Mouse (Mus musculus) megakaryocyte-erythroid progenitor cell, adult 5-6 weeks (primary cell): ENCODE results near the gene Sorcs2. TPM values are rescaled to one million over a fixed set of nuclear protein-coding genes. Genes with fewer than 3 reads are reported as not detected.
"Not testable (repeated sequence)": the region's sequence is repeated elsewhere in the genome, so short reads cannot be mapped to it uniquely, and the experiment has no call there.

Experiments used
- ATAC-seq: replicated peaks from 2 replicates; pipeline ENCODE4 v1.8.0; 2016; ENCODE audit warnings: mild to moderate bottlenecking, inconsistent platforms; ENCODE audit not compliant: severe bottlenecking, poor library complexity, low FRiP score, low TSS enrichment
- total RNA-seq, 2 experiments: library from RNA; stranded (forward) in 1 of 2; stranded (reverse) in 1 of 2; fragments of 200-1000, 215-1000 nt in 1 of 2; fragments of >200 nt in 1 of 2; fragmentation: Nextera tagmentation in 1 of 2; gene quantifications; 2 replicates each; pipeline ENCODE4 v1.2.3; 2014 to 2017

The Sorcs2 gene
- total RNA-seq, 2 experiments from 2014 or later: not detected

GRCm38 (mm10) chr5:36394840-36395515 lies 3.0 kb downstream of the Sorcs2 start:
- ATAC-seq: no peak

DNA sequence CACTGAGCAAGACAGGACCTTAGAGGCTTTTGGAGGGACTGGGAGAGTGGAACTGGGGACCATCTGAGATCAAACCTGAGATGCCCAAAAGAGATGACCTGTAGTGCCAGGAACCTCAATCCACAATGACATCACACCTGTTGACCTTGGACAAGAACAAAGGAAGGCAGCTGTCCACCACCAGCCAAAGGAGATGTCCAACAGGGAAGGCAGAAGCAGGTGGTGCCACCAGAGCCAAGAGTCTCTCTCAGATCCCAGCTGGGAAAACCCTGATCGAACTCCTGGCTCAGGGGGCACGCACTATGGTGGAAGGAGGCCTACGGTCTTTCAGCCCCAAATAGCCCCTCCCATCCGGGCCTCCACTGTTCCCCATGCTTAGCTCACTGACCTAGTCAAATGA lies 6.2 kb downstream of the Sorcs2 start:
- ATAC-seq: no peak

- ATAC-seq: not testable (repeated sequence)
Measured at GRCm38 (mm10) chr5:36390591-36390927, 7.4 kb downstream of the Sorcs2 start.

- ATAC-seq: no peak
Measured at GRCm38 (mm10) chr5:36389731-36390590, 8.0 kb downstream of the Sorcs2 start.

GRCm38 (mm10) chr5:36385062-36385461 lies 12.9 kb downstream of the Sorcs2 start:
- ATAC-seq: no peak

DNA sequence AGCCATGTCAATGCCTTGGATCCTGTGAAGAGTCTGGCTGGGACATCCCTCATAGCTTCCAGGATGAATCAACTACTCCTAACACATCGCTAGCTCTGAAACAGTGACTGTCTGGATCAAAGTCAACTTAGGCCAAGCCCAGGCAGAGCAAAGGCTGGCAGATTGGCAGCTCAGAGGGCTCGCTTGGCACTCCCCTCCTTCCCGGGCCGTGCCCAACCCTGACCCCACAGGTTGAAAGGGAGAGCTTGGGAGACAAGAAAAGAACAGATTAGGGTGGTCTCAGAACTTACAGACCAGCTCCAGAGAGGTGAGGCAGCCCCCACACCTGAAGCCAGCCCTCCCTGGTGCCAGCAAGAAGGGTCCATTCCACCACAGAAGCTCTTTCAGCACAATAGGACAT lies 14.5 kb downstream of the Sorcs2 start:
- ATAC-seq: no peak

- ATAC-seq: no peak
Measured at GRCm38 (mm10) chr5:36382721-36383120, 15.2 kb downstream of the Sorcs2 start.

DNA sequence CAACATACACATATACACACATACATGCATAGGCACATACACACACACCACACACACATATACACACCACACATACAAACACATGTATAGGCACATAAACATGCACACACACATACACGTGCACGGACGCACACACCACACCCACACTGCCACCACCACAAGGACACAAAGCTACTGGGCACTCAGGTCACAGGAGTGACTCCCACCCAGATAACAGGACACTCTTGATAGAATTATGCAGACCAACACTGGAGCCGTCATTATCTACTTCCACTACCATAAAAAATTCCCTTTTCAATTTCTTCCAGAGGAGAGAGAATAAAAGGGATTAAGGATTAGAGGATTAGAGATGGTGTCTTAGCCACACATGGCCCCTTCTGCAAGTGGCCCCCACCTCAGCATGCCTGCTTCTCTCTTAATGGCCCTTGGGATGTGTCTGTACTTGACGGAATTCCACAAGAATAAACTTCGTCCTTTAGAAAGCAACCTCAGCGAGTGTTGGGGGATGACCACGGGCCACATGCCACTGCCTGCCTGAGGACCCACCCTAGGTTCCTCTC lies 15.7 kb downstream of the Sorcs2 start:
- ATAC-seq: no peak

DNA sequence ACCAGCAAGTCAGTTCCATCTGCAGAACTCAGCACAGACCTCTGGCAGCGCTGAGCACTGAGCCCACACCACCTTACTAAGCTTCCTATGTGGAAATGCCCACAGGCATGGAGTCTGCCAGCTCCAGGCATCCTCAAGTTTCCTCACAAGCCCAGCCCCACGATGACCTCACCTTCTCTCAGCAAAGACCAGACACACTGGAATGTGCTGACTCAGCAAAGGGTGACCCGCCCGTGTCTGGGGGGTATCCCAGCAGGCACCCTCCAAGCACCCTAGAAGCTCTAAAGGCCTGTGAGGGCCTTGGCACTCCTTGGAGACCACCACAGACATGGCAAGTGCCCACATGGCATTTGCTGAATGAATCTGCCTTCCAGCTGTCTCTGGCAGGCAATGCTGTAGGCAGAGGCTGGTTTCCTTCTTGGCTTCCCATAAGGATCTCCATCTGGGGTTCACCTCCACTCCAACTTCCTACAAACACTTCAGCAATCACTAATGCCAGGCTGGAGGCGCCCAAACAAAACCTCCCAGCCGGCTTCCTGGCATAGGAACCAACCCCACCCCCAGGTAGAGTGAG lies 17.9 kb downstream of the Sorcs2 start:
- ATAC-seq: no peak

- no peak for ATAC-seq
Measured at GRCm38 (mm10) chr5:36378370-36378738, 19.6 kb downstream of the Sorcs2 start.

DNA sequence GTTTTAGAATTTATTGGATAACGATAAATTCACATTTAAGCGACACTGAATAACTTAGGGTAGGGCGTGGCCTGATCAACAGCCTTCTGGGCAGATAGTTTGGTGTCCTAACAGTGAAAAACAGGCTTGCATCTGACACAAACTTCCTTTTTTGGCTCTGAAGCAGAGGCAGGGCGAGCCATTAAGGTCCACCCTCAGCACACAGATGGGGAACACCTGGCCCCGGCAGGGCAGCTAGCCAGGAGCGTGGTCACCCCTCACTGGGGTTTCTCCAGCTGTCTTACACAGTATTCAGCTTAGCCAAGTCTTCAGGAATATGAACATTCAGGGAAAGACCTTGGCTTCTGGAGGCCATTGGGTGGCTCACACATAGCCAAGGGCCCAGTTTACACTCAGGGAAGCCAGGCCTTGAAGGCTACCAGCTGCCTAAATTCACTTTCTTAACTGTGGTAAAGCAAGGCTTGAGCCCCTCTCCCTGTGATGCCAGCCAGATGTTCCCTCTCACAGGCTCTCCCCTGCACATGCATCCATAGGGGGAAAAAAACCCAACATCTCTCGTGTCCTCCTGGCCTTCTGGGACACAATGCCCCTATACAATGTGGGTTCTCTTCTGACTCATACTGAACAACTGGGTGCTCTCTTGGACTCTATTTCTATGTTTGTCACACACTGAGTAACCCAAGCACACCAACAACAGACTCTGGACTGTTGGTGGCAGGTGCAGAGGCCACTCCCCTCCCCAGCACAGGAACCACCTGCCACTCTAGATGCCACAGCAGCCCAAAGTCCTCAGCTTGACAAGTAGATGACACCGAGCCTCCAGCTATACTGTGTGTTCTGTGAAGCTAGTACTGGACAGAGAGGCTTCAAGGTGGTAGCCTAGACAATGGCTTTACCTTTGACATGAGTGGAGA lies 20.2 kb downstream of the Sorcs2 start:
- no peak for ATAC-seq

DNA sequence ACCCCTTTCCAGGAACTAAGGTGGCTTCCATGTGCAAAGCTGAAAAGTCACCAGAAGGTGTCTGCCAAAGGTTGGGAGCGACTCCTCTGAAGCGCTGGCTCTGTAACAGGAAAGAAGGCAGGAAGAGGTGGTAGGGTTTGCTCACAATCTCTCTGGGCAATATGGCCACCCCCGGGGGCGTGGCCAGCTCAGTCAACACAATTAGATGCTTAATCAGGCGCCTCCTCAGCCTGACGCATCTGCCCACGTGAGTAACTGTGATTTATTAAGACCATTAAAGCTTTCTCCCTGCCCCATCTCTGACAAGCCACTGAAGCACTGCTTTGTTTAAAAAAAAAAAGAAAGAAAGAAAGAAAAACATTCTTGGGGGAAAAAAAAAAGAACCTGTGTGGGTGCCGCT lies 22.1 kb downstream of the Sorcs2 start:
- ATAC-seq: no peak

DNA sequence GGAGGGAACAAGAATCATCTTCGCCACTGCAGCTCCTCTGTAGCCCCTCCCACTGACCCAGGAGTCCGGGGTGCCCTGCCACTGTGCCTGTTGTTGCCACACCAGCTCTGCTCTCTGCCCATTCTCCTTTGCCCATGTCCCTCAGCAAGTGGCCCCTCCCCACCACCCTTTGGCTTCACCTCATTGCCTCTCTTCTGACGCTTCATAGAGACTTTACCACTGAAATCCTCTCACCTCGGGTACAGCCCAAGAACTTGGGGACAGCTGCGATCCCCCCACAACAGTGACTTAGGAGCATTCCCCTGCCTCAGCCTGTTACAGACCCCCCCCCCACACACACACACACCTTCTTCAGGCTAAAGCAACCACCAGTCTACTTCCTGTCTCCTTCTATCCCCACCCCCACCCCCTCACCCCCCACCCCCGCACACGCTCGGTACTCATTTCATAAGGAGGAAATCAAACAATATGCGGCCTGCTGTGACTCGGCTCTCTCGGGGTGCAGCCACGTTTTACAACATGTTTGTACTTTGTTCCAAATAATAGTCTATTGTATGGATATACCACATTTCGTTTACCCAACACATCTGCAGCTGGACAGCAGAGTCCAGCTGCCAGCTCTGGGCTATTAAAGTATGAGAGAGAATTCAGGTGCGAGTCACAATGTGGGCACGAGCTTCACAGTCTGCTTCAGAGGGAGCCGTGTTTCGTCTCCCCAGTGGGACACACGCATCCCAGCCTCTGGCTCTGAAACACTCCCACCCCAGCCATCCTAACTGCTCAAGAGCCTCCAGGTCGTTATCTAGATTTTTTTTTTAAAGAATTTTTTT lies 23.5 kb downstream of the Sorcs2 start:
- no peak for ATAC-seq

GRCm38 (mm10) chr5:36373246-36373891 lies 24.6 kb downstream of the Sorcs2 start:
- peak; percentile 36; the same call in 1 of the 2 replicates for ATAC-seq

DNA sequence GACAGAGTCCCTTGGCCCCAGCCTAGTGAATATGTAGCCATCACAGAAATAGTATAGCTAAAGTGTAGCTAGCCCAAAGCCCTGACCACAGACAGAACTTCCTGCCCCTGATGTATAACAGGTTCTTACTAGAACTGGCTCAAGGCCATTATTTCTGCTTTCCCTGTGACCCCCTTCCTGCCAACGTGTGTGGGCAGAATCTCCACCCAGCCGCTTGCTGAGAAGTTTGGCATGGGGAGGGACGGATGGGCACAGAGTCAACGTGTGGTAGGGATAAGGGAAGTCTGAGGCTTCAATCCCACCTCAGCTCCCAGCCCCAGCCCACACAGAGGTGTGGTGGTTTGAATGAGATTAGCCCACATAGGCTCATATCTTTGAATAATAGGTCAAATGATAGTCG lies 26.2 kb downstream of the Sorcs2 start:
- ATAC-seq: no peak

DNA sequence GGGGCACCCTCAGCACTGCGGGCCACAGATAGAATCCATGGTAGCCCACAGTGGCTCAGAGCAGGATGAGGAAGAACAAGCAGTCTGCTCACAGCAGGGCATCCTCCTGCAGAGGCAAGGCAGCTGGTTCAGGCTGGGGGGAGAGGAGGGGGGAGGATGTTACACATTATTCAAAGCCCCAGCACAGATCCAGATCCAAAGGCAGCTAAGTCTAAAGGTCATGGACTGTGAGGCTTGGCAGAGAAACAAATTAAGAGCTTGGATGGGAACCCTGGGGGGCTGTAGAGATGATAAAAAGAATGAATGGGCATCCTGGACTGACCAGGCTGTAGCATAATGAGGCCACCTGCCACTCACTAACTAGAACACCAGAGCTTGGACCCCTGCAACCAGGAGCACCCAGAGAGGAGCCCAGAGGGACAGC lies 28.7 kb downstream of the Sorcs2 start:
- no peak for ATAC-seq

GRCm38 (mm10) chr5:36368511-36369135 lies 29.3 kb downstream of the Sorcs2 start:
- ATAC-seq: no peak

DNA sequence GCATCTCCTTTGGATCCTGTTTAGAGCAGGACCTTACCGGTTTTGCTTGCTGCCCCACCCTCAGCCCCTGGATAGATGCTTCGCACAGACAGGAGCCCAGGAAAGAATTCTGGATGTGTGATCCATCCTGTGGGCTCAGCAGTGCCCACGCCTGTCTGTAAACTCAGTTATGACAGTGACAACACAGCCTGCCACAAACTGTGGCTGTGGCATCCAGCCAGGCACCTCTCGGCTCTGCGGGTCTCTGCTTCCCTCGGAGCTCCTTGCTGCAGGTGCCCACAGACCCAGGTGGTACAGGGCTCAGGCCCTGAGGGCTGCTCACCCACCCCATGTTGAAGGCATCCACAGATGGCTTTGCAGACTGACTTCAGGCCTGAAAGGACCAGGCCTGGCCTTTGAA lies 30.0 kb downstream of the Sorcs2 start:
- ATAC-seq: no peak
